Mouse (Mus musculus) layer of hippocampus, adult 9-11 months (tissue): ENCODE measurements around the gene Cyp1a1.
A peak's percentile ranks its signal among the peaks of the same experiment; 100 is the strongest.
"Not testable (repeated sequence)": the region's sequence is repeated elsewhere in the genome, so short reads cannot be mapped to it uniquely, and the experiment has no call there.

Experiments
- DNase-seq: peaks from one replicate; pipeline ENCODE4 v3.0.0; 2022

Gene Cyp1a1

DNA sequence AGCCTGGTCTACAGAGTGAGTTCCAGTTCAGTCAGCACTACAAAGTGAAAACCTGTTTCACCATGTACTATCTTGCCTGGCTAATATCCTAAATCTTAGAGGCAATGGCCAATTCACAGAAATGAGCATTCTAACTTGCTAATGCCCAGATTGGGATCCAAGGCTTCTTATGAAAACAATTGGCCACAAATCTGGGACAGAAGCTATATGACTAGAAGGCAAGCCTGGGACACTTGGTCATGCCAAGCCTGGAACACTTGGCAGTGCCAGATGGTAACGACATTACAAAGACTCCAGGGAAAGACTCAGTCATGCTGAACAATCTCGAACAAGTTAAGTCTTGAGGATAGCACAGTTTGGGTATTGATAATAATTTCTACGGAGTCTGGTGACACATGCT is 18.8 kb downstream of the Cyp1a1 start:
- DNase-seq = no peak

DNA sequence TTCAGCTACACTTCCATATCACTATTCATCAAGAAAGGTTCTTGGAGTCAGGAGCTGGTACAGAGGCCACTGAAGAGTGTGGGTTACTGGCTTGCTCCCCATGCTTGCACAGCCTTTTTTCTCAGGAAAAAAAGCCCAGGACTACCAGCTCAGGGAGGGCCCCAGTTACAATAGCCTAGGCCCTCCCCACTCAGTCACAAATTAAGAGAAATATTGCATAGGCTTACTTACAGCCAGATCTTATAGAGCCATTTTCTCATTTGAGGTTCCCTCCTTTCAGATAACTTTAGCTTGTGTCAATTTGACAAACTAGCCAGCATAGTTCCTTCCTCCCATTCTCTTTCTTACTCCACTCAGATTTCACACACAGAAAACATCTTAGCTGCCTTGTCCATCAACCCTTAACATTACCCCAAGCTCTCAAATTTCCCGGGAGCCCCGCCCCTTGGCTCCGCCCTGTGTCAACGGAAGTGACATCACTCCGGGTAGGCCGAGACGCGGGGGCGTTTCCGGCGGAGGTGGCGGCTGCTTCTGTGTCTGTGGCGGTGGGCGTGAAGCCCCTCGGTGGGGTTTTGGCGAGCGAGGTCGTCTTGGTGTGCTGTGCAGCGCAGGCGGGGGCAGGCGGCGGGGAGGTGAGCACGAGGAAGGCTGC is 20.5 kb downstream of the Cyp1a1 start, which contains the start of gene Edc3:
Edc3 (plus strand) TSS at position 473 of the 652 bp plus-strand sequence.
- DNase-seq = peak; percentile 81

DNA sequence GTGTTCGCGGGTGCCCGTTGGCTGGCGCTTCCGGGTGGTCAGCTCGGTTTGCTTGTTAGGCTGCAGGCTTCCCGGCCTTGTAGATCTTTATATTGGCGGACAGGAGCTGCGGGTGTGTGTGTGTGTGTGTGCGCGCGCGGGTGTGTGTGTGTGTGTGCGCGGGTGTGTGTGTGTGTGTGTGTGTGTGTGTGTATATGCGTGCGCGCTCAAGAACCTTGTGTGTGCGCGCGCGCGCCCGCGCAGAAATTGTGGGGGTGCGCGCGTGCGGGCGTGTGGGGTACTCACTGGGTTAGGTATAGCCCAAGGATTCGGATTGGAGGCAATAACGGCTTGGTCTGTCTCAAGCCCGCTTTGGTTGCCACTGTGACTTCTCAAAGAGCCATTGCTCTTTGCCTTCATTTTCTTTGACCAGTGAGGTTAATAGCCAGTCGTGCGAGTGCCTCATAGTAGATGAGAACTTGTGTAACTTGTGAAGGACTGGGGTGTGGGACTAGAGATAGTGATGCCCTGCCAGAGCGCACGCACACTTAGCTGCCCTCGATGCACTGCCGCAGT is 21.1 kb downstream of the Cyp1a1 start:
- peak; percentile 56 for DNase-seq

DNA sequence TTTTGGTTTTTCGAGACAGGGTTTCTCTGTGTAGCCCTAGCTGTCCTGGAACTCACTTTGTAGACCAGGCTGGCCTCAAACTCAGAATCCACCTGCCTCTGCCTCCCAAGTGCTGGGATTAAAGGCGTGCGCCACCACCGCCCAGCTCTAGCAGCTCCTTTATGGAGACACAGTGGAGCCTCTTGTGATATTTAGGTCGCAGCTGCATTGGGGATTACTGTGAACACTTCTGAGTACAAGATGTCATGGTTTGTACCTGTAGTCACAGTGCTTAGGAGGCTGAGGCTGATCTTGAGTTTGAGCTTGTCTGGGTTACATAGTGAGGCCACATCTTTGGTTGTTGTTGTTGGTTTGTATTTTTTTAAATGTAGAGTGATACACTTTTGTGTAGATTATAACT is 22.5 kb downstream of the Cyp1a1 start:
- DNase-seq = not testable (repeated sequence)

GRCm38 (mm10) chr9:57712194-57712593 is 24.5 kb downstream of the Cyp1a1 start:
- DNase-seq = no peak

DNA sequence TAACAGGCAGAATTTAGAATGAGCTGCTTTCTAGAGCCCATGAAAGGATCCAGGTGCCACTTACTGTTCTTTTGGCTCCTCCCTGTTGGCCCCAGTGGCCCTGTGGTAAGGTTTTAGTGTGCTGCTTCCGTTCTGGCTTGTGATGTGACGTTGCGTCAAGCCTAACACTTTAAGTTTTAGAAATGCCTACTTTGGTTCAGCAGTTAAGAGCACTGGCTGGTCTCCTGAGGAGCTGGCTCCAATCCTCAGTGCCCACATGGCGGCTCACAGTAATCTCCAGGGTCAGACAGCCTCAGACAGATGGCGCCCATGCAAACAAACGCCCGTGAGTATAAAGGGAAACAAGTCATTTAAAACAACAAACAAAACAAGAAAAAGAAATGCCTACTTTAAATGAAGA is 30.7 kb downstream of the Cyp1a1 start:
- DNase-seq = no peak

DNA sequence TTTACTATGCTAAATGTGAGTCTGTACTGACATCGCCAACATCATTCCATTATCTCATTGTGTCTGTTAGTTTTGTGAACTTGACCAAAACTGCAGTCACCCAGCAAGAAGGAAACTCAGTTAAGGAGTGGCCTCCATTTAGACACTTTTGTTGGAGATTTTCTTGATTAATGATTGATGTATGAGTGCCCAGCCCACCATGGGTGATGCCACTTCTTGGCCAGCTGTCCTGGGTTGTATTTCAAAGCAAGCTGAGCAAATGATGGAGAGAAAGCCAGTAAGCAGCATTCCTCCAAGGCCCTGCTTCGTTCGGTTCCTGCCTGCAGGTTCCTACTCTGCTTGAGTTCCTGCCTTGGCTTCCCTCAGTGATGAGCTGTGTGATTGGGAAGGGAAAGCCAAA is 33.0 kb downstream of the Cyp1a1 start:
- no peak for DNase-seq

- DNase-seq = no peak
These were observed 34.6 kb downstream of the Cyp1a1 start for GRCm38 (mm10) chr9:57722371-57722770.

GRCm38 (mm10) chr9:57723315-57723715 is 35.6 kb downstream of the Cyp1a1 start:
- peak; percentile 44 for DNase-seq

- DNase-seq = no peak
These were observed 36.1 kb downstream of the Cyp1a1 start for GRCm38 (mm10) chr9:57723796-57724195.

- DNase-seq = no peak
These were observed 37.0 kb downstream of the Cyp1a1 start for GRCm38 (mm10) chr9:57724701-57725100.

DNA sequence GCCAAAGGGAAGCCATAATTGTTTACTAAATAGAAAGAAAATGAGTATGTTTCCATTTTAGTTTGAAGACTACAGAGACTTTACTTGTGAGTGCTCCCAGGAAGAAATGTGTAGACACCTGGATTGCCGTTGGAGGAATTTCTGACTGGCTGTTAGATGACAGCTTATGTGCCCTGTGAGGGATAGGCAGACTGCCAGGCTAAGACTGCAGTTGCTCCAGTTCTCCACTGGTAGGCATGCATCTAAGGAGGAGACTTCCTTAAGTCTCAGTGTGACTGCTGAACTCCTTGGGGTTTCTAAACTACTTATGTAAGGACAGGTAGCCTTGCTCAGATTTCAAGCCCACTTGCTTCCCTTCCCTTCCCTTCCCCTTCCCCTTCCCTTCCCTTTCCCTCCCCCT is 40.6 kb downstream of the Cyp1a1 start:
- no peak for DNase-seq

DNA sequence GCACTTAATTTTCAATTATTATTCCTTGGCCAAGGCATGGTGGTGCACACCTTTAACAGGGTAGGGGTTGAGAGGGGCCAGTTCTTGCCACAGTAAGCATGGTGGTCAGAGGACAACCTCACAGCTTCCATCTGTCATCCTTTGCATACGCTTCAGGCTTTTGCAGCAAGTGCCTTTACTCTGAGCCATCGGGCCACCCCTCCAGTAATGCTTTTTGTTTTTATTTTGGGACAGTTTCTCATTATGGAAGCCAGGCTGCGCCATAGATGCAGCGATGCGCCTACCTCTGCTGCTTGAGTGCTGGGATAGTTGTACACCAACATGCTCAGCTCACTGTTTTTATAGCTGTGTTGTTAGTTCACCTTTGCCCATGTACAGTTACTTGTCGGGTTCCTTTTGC is 45.9 kb downstream of the Cyp1a1 start:
- no peak for DNase-seq

DNA sequence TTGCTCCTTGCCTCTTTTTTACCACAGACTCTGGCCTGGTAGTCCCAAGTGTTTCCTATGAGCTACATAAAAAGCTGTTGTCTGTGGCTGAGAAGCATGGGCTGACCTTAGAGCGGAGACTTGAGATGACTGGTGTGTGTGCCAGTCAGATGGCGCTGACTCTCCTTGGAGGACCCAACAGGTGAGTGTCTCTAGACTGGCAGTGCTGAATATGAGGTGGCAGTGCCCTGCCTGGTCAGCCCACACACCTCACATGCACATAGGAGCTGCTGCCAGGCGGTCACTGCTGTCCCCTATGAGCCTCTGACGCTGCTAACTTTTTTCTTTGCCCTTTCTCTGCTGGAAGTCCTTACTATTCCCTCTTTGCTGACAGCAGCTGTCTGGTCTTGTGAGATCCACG is 52.1 kb downstream of the Cyp1a1 start:
- DNase-seq = no peak

GRCm38 (mm10) chr9:57744462-57745091 is 56.8 kb downstream of the Cyp1a1 start:
- no peak for DNase-seq

- no peak for DNase-seq
These were observed 59.3 kb downstream of the Cyp1a1 start for GRCm38 (mm10) chr9:57747067-57747466.

DNA sequence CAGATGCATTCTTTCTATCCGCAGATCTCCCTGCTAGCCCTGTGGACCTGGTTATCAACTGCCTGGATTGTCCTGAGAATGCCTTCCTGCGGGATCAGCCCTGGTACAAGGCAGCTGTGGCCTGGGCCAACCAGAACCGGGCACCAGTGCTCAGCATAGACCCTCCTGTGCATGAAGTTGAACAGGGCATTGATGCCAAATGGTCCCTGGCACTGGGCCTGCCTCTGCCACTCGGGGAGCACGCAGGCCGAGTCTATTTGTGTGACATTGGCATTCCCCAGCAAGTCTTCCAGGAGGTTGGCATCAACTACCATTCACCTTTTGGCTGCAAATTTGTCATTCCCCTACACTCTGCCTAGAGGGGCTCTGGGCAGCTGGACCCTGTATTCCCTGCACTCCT is 60.4 kb downstream of the Cyp1a1 start:
- DNase-seq = no peak

- no peak for DNase-seq
These were observed 61.1 kb downstream of the Cyp1a1 start for GRCm38 (mm10) chr9:57748831-57749230.

- DNase-seq = no peak
These were observed 63.2 kb downstream of the Cyp1a1 start for GRCm38 (mm10) chr9:57750901-57751300.
